Mouse (Mus musculus): ENCODE measurements at regions not wholly inside any gene's neighbourhood (a gene's known extent, or its start where the extent isn't known, plus 50 kb on each side); places are given as distances from the start of the nearest gene placed in this dataset.
"Not testable (repeated sequence)": the region's sequence is repeated elsewhere in the genome, so short reads cannot be mapped to it uniquely, and the experiment has no call there.

- TF ChIP-seq CTCF (IDR thresholded peaks at IDR 0.05); POLR2A (IDR thresholded peaks at IDR 0.05; ENCODE audit: insufficient read depth, low read depth, low read length): not testable (repeated sequence)
Measured at GRCm38 (mm10) chr15:8805565-8805964, 95.0 kb upstream of the Slc1a3 start.
